Mouse (Mus musculus) forebrain, postnatal 0 days (tissue): ENCODE measurements around the gene Ap1ar. TPM values are rescaled to one million over a fixed set of nuclear protein-coding genes. Genes with fewer than 3 reads are reported as not detected.

Experiments
- ATAC-seq: fragments of 200-750 bp; cut with Nextera tagmentation; 2 replicates; pipeline ENCODE4 v1.8.0; 2017; ENCODE audit warnings: mild to moderate bottlenecking, moderate library complexity
- DNase-seq: peaks from one replicate; pipeline ENCODE4 v3.0.0-alpha.2; 2015
- H3K27ac ChIP-seq: fragments of 300-500 bp; sonication (generic); 2 replicates; pipeline ENCODE4 v1.5.1; 2014; ENCODE audit warnings: low read depth, mild to moderate bottlenecking, antibody characterized with exemption, low read length, moderate library complexity, mixed read lengths
- H3K27me3 ChIP-seq: fragments of 300-500 bp; sonication (generic); 2 replicates; pipeline ENCODE4 v1.6.1; 2014; ENCODE audit warnings: mild to moderate bottlenecking, low read length, mixed read lengths; ENCODE audit not compliant: insufficient read depth
- H3K36me3 ChIP-seq: fragments of 300-500 bp; sonication (generic); 2 replicates; pipeline ENCODE4 v1.6.1; 2014; ENCODE audit warnings: mild to moderate bottlenecking, moderate library complexity; ENCODE audit not compliant: insufficient read depth
- H3K4me1 ChIP-seq: fragments of 300-500 bp; sonication (generic); 2 replicates; pipeline ENCODE4 v1.6.1; 2014; ENCODE audit warnings: antibody characterized with exemption; ENCODE audit not compliant: insufficient read depth
- H3K4me2 ChIP-seq: fragments of 300-500 bp; sonication (generic); 2 replicates; pipeline ENCODE4 v1.6.1; 2014; ENCODE audit warnings: low read depth, mild to moderate bottlenecking, moderate library complexity
- H3K4me3 ChIP-seq: fragments of 300-500 bp; sonication (generic); 2 replicates; pipeline ENCODE4 v1.5.1; 2014; ENCODE audit warnings: low read depth, low read length, mixed read lengths
- H3K9ac ChIP-seq: fragments of 300-500 bp; sonication (generic); 2 replicates; pipeline ENCODE4 v1.6.1; 2014; ENCODE audit warnings: mild to moderate bottlenecking
- H3K9me3 ChIP-seq: fragments of 300-500 bp; sonication (generic); 2 replicates; pipeline ENCODE4 v1.6.1; 2016; ENCODE audit warnings: low read length
- CTCF ChIP-seq: sonication (generic); IDR thresholded peaks from 2 replicates; pipeline ENCODE4 v1.5.1; 2016; ENCODE audit warnings: antibody characterized with exemption, control low read depth, low read depth
- WGBS: fragments of 180-500 bp; shearing (Covaris S2); extraction: QIAGEN DNeasy Blood & Tissue Kit; methylation state at CpG from one replicate; pipeline ENCODE4 v1.1.7; 2014; 5-methylcytosine and 5-hydroxymethylcytosine counted together
- polyA plus RNA-seq: library from polyadenylated mRNA; unstranded; fragments of >200 nt; fragmentation: Nextera tagmentation; extraction: Ambion mirVana; gene quantifications from 2 replicates; pipeline ENCODE4 v1.2.1, GENCODE M21; 2015
- total RNA-seq: library from RNA; depleted of rRNA; stranded (reverse); fragments of >200 nt; gene quantifications from 2 replicates; pipeline ENCODE4 v1.2.3, GENCODE M21; 2014

Ap1ar gene
- total and polyA plus RNA-seq, 2 experiments from 2014 or later: 68.0 to 124 TPM

- 92% methylated on average over 7 of the region's 7 CpGs for WGBS
- Histone ChIP-seq H3K9ac (no peak overlapping the region), H3K4me3 (no peak overlapping the region), H3K9me3 (no peaks in the 10 kb centered on the region), H3K4me2 (no peak overlapping the region), H3K4me1 (no peaks in the 10 kb centered on the region), H3K27ac (no peak overlapping the region), H3K27me3 (no peaks in the 10 kb centered on the region), H3K36me3 (peaks cover 64% of the 10 kb centered on the region)
- TF ChIP-seq CTCF: no peak
- no peak for ATAC-seq
- DNase-seq: no peak
Observed at GRCm38 (mm10) chr3:127809103-127809502, 28.2 kb downstream of the Ap1ar start.

- Histone ChIP-seq H3K36me3 (peaks cover 54% of the 10 kb centered on the region), H3K9ac (no peak overlapping the region), H3K4me2 (no peak overlapping the region), H3K9me3 (no peaks in the 10 kb centered on the region), H3K4me1 (no peaks in the 10 kb centered on the region), H3K4me3 (no peak overlapping the region), H3K27me3 (no peaks in the 10 kb centered on the region), H3K27ac (no peak overlapping the region)
- TF ChIP-seq CTCF: no peak
- no peak for ATAC-seq
- 30% methylated on average over 5 of the region's 5 CpGs for whole genome bisulfite sequencing
- no peak for DNase-seq
Observed at GRCm38 (mm10) chr3:127807846-127808245, 29.5 kb downstream of the Ap1ar start.

- Histone ChIP-seq H3K27me3 (no peaks in the 10 kb centered on the region), H3K9me3 (no peaks in the 10 kb centered on the region), H3K4me2 (no peak overlapping the region), H3K27ac (no peak overlapping the region), H3K9ac (no peak overlapping the region), H3K4me3 (no peak overlapping the region), H3K36me3 (peaks cover 41% of the 10 kb centered on the region), H3K4me1 (no peaks in the 10 kb centered on the region)
- ATAC-seq (no peak), DNase-seq (no peak)
- 92% methylated on average over 6 of the region's 6 CpGs for WGBS
- TF ChIP-seq CTCF: no peak
Observed at GRCm38 (mm10) chr3:127805991-127806390, 31.3 kb downstream of the Ap1ar start.

GRCm38 (mm10) chr3:127805071-127805470 lies 32.3 kb downstream of the Ap1ar start:
- H3K4me2 ChIP-seq: no peak overlapping the region
- H3K27me3 ChIP-seq: no peaks in the 10 kb centered on the region
- no peak overlapping the region for H3K9ac ChIP-seq
- H3K27ac ChIP-seq: no peak overlapping the region
- no peaks in the 10 kb centered on the region for H3K4me1 ChIP-seq
- TF ChIP-seq CTCF: no peak
- DNase-seq (no peak), ATAC-seq (no peak)
- no peak overlapping the region for H3K4me3 ChIP-seq
- H3K9me3 ChIP-seq: no peaks in the 10 kb centered on the region
- H3K36me3 ChIP-seq: peaks cover 32% of the 10 kb centered on the region
- 71% methylated on average over 12 of the region's 12 CpGs for WGBS

- Histone ChIP-seq H3K4me1 (no peaks in the 10 kb centered on the region), H3K27ac (no peak overlapping the region), H3K9me3 (no peaks in the 10 kb centered on the region), H3K27me3 (no peaks in the 10 kb centered on the region), H3K4me2 (no peak overlapping the region), H3K4me3 (no peak overlapping the region), H3K36me3 (peaks cover 27% of the 10 kb centered on the region), H3K9ac (no peak overlapping the region)
- WGBS: 95% methylated on average over 4 of the region's 4 CpGs
- ATAC-seq (no peak), DNase-seq (no peak)
- no peak for TF ChIP-seq CTCF
Observed at GRCm38 (mm10) chr3:127804439-127804838, 32.9 kb downstream of the Ap1ar start.

- 35% methylated on average over 8 of the region's 8 CpGs for WGBS
- H3K9ac ChIP-seq: no peak overlapping the region
- H3K9me3 ChIP-seq: no peaks in the 10 kb centered on the region
- H3K4me2 ChIP-seq: no peak overlapping the region
- no peak for DNase-seq
- H3K4me1 ChIP-seq: no peaks in the 10 kb centered on the region
- no peaks in the 10 kb centered on the region for H3K27me3 ChIP-seq
- no peak for TF ChIP-seq CTCF
- ATAC-seq: no peak
- no peak overlapping the region for H3K4me3 ChIP-seq
- peaks cover 16% of the 10 kb centered on the region; the same call in 1 of the 2 replicates for H3K36me3 ChIP-seq
- H3K27ac ChIP-seq: no peak overlapping the region
Observed at GRCm38 (mm10) chr3:127802814-127803213, 34.5 kb downstream of the Ap1ar start.

- no peak for TF ChIP-seq CTCF
- 95% methylated on average over 8 of the region's 8 CpGs for WGBS
- ATAC-seq: no peak
- Histone ChIP-seq H3K4me1 (no peaks in the 10 kb centered on the region), H3K27me3 (no peaks in the 10 kb centered on the region), H3K9ac (no peak overlapping the region), H3K36me3 (0 out of 2 replicates have a peak, but pooled peaks cover 6% of the 10 kb centered on the region), H3K27ac (no peak overlapping the region), H3K9me3 (no peaks in the 10 kb centered on the region), H3K4me3 (no peak overlapping the region), H3K4me2 (no peak overlapping the region)
- DNase-seq: no peak
Observed at GRCm38 (mm10) chr3:127801162-127801561, 36.2 kb downstream of the Ap1ar start.

GRCm38 (mm10) chr3:127796271-127796670 lies 41.1 kb downstream of the Ap1ar start:
- no peak for TF ChIP-seq CTCF
- ATAC-seq (no peak), DNase-seq (no peak)
- H3K9ac ChIP-seq: no peak overlapping the region
- H3K4me3 ChIP-seq: no peak overlapping the region
- 95% methylated on average over 7 of the region's 7 CpGs for WGBS
- H3K4me2 ChIP-seq: no peak overlapping the region
- no peak overlapping the region for H3K27ac ChIP-seq
- H3K27me3 ChIP-seq: no peaks in the 10 kb centered on the region
- no peaks in the 10 kb centered on the region for H3K36me3 ChIP-seq
- H3K9me3 ChIP-seq: no peaks in the 10 kb centered on the region
- no peaks in the 10 kb centered on the region for H3K4me1 ChIP-seq
